Mouse (Mus musculus) brain, embryonic 14.5 days (tissue): Measurements from ENCODE around the gene Nlgn1.

Experiments used
- CTCF ChIP-seq: fragments of 200-500 bp; IDR thresholded peaks from 2 replicates; pipeline ENCODE4 v1.5.1; 2012; ENCODE audit warnings: inconsistent platforms, mild to moderate bottlenecking, moderate library complexity, borderline replicate concordance; ENCODE audit not compliant: insufficient read depth, insufficient read length; ENCODE audit errors: extremely low read depth
- POLR2A ChIP-seq: fragments of 200-500 bp; IDR thresholded peaks from 2 replicates; pipeline ENCODE4 v1.6.1; 2012; ENCODE audit warnings: mild to moderate bottlenecking, inconsistent platforms, borderline replicate concordance; ENCODE audit not compliant: poor library complexity, insufficient read depth, insufficient read length, severe bottlenecking; ENCODE audit errors: extremely low read depth

DNA sequence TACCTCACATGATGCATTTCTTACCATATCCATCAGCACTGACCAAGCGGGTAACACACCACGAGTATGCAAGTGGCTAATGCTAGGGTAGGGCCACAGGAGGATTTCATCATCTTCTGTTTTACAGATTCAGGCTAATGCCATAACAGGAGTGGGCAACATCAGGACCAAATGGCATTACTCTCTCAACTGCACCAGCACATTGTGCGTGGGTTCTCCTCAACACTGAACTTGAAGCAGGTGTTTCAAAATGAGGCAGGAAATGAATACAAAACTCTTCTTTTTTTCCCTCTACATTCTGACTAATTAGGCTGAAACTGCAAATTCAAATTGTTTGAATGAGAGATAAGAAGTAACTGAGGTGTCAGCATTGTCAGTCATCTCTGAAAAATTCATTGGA is 518.9 kb downstream of the Nlgn1 start:
- TF ChIP-seq CTCF, result no peak
- TF ChIP-seq POLR2A, result no peak
